Comparison of ENCODE assay signal across 21 mouse cellular contexts in genomic region chr3:23601469-23601868, GRCm38 (mm10).
DNase-seq lines count a peak whose midpoint lies in the region; ATAC-seq and TF ChIP-seq lines count a peak whose summit lies in the region.
"Had no signal": no experiment of that assay in that cellular context is flagged by ENCODE, and none has a peak within 500 bp of the region (broad histone marks: within the 10 kb centered on the region; RNA-seq: fewer than 3 reads in every experiment).

No protein-coding gene starts in this region.

- H3K4me3 ChIP-seq in intestine, embryonic 15.5 days (replicated peaks), result no peak overlapping the region
- no peak overlapping the region for H3K4me3 ChIP-seq in intestine, embryonic 16.5 days (ENCODE audit: low read length)
- H3K4me3 ChIP-seq in intestine, postnatal 0 days (ENCODE audit: low read depth, low read length), result no peak overlapping the region

- no peak for DNase-seq in spleen, postnatal 10 days (ENCODE audit: low spot score in 2 of 2)
- no peak for DNase-seq in heart, adult 9 months (ENCODE audit: low spot score in 2 of 2)
- no peak for DNase-seq in right cerebral cortex, postnatal 14 days
- DNase-seq: adrenal gland, adult 2 months; adrenal gland, adult 8-10 months; adrenal gland, postnatal 10 days; adrenal gland, postnatal 14 days; adrenal gland, postnatal 25 days; adrenal gland, postnatal 36 days; B cell, adult 2 months; cerebellum, adult 11 months; cerebellum, adult 11-12 months; cerebellum, adult 18-20 months had no signal

- H3K4me1 ChIP-seq in intestine, embryonic 15.5 days (replicated peaks), result no peaks in the 10 kb centered on the region
- no peaks in the 10 kb centered on the region for H3K4me1 ChIP-seq in intestine, embryonic 16.5 days (ENCODE audit: control insufficient read depth, insufficient read depth, low read length)
- no peaks in the 10 kb centered on the region for H3K4me1 ChIP-seq in intestine, postnatal 0 days (replicated peaks; ENCODE audit: control insufficient read depth, insufficient read depth, low read length)

- ATAC-seq in intestine, embryonic 15.5 days, result peak; percentile 68; the same call in 1 of the 2 replicates
- peak; percentile 79 for ATAC-seq in intestine, embryonic 16.5 days
- 0 out of 2 replicates have a peak, but pooled peaks have one; percentile 33 for ATAC-seq in intestine, postnatal 0 days
- ATAC-seq: activated CD4-positive, CD25-positive, alpha-beta regulatory T cell, adult 4 months; CD4-positive, CD25-positive, alpha-beta regulatory T cell, adult 4 months; Patski had no signal

- H3K27ac ChIP-seq in intestine, embryonic 15.5 days, result no peak overlapping the region
- H3K27ac ChIP-seq in intestine, embryonic 16.5 days (ENCODE audit: low read length), result no peak overlapping the region
- no peak overlapping the region for H3K27ac ChIP-seq in intestine, postnatal 0 days (ENCODE audit: low read depth, low read length)

- H3K9ac ChIP-seq in intestine, embryonic 15.5 days, result no peak overlapping the region
- H3K9ac ChIP-seq in intestine, embryonic 16.5 days (ENCODE audit: low read depth, low read length), result no peak overlapping the region
- no peak overlapping the region for H3K9ac ChIP-seq in intestine, postnatal 0 days (ENCODE audit: low read depth, low read length)

- H3K27me3 ChIP-seq in intestine, embryonic 15.5 days (replicated peaks), result no peaks in the 10 kb centered on the region
- no peaks in the 10 kb centered on the region for H3K27me3 ChIP-seq in intestine, embryonic 16.5 days (replicated peaks; ENCODE audit: control insufficient read depth, insufficient read depth, low read length)
- no peaks in the 10 kb centered on the region for H3K27me3 ChIP-seq in intestine, postnatal 0 days (replicated peaks; ENCODE audit: control insufficient read depth, insufficient read depth, low read length)
- H3K27me3 ChIP-seq: CH12.LX, Patski had no signal

- H3K36me3 ChIP-seq in intestine, embryonic 15.5 days, result no peaks in the 10 kb centered on the region
- H3K36me3 ChIP-seq in intestine, embryonic 16.5 days (ENCODE audit: control insufficient read depth, insufficient read depth, low read length), result no peaks in the 10 kb centered on the region
- no peaks in the 10 kb centered on the region for H3K36me3 ChIP-seq in intestine, postnatal 0 days (ENCODE audit: control insufficient read depth, insufficient read depth)
- H3K36me3 ChIP-seq: G1E had no signal

- no peak for TF ChIP-seq CTCF in intestine, postnatal 0 days (IDR thresholded peaks at IDR 0.05; ENCODE audit: low read depth)

- 77% methylated on average over 3 of the region's 3 CpGs for WGBS in intestine, embryonic 15.5 days
- WGBS in intestine, embryonic 16.5 days, result 73% methylated on average over 3 of the region's 3 CpGs
- 68% methylated on average over 3 of the region's 3 CpGs for WGBS in intestine, postnatal 0 days

- no peaks in the 10 kb centered on the region for H3K9me3 ChIP-seq in intestine, embryonic 15.5 days
- H3K9me3 ChIP-seq in intestine, embryonic 16.5 days (ENCODE audit: control insufficient read depth, low read length), result no peaks in the 10 kb centered on the region
- H3K9me3 ChIP-seq in intestine, postnatal 0 days (ENCODE audit: control insufficient read depth), result no peaks in the 10 kb centered on the region
- H3K9me3 ChIP-seq: G1E had no signal

- H3K4me2 ChIP-seq in intestine, embryonic 15.5 days (replicated peaks), result no peak overlapping the region
- no peak overlapping the region for H3K4me2 ChIP-seq in intestine, embryonic 16.5 days (ENCODE audit: low read depth, low read length)
- no peak overlapping the region for H3K4me2 ChIP-seq in intestine, postnatal 0 days (replicated peaks; ENCODE audit: low read depth)
